Mouse (Mus musculus): ENCODE measurements at regions not wholly inside any gene's neighbourhood (a gene's known extent, or its start where the extent isn't known, plus 50 kb on each side); places are given as distances from the start of the nearest gene placed in this dataset.

DNA sequence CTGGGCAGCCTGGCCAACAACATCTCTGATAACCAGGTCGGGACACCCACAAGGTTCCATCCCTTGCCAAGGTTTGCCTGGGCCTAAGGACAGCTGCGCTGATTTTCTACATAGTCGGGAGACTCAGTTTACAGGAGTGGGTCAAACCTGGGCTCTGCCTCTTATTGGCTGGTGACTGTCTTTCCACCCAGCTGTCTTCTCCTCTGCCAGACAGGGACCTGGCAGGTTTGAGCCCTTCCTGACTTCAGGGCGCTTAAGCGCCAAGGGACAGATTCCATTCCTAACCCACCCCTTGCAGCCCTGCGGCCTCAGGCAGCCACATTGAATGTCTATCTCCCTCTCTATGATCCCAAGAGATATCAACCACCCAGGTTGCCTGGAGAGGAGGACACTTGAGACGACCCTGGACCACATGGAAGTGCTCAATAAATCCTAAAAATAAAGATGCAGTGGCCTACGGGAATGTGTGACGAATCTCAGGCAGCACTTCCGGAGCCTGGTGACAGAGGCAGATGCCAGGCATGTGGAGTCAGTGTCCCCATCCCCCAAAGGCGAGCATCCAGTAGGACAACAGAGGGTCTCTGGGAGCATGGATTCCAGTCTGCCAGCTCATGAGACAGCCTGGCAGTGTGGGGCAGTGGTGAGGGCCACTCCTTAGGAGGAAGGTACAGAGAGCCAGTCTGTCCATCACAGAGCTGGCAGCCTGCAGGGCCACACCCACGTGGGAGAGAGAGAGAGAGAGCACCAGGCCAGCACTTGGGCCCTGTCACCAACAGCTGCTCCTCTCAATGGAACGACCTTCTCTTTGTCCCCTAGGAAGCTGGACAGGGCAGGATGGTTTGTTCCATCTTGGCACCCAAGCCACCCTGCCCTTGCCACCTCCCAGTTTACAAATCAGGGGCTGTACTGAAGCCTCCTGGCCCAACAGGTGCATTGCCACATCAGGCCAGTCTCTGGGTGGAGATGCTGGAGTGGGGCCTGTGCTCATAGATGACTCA, 63.8 kb upstream of the Slc6a6 start:
- no peak for DNase-seq

DNA sequence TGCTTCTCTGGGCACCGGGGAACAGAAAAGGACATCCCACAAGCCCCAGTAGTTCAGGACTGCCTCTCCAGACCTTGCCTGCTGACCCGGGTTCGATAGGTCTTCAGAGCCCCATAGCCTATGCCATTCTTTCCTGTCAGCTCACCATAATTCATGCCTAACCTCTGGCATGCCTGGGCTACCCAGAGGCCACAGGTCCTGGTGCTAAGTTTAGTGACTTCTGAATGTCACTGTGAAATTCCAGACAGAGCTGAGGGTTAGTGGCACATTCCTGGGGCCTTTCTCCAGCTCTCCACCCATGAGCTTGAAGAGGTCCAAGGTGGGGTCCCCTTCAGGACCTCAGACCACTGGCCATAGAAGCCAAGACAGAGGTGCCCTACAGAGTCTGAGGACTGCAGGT, 62.4 kb upstream of the Slc6a6 start:
- no peak for DNase-seq

DNA sequence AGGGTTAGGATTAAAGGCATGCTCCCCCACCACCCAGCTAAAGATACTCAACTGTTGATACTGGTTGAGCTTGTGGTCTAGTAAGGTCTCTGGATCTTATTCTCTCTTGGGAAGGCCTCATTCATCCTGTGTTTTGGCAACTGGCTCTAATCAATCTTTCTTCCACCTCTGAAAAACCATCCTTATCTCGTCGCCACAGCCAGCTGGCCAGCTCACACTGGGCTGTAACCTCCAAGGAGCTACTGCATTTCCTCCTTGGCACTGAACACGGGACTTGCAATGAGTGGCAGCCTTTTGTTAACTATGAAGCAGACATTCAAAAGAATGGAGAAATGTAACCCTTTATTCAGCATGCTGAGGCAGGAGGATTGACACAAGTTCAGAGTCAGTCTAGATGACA, 61.4 kb upstream of the Slc6a6 start:
- DNase-seq: no peak

DNA sequence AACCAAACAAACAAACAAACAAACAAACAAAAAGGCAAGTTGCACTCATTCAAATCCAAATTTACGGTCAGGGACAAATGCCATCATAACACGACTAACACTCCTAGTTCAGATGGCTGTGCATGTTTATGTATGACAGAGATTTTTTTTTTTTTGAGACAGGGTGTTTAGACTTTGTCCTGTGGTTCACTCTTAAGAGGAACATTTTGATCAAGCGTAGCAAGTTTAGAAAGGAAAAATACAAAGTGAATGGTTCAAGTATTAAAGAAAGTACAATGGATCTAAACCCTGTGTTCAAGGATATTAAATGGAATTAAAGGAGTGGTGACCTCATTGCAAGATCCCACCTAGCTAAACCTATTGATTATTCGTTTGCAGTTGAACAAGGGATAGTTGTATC, 60.2 kb upstream of the Slc6a6 start:
- no peak for DNase-seq

DNA sequence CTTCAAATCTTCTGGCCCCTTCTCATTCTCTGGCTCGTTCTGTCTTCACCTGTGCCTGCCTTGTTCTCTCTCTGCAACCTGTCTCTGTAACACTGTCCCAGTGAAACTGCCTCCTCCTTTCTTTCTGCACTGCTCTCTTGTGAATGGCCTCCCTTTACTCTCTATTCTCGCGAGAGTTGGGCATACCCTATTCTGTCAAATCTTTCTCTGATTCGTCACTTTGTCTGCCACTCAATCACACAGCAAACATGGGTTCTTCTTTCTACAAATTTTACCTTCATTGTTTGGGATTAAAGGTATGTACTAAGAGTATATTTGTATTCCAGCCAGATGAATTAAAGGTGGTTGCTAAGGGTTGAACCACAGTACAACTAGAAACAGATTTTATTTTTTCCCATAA, 54.6 kb upstream of the Slc6a6 start:
- DNase-seq: no peak

DNA sequence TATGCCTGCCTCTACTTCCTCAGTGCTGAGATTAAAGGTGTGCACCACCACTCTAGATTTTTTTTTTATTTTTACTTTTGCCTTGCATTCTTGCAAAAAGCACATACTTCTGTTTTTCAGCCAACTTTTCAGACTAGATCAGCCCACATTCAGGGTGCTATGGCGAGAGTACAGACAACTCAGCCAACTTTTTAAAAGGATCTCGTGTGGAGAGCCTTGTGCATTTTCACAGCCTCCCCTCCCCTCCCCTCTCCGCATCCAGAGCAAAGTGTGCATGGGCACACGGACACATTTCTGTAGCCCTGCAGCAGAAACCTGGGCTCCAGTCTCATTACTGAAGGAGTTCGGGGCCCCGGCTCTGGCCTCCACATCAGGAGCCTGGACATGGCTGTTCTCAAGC, 52.6 kb upstream of the Slc6a6 start:
- no peak for DNase-seq

All from layer of hippocampus, postnatal 36 days (tissue).